Mouse (Mus musculus): ENCODE results near the gene Mtif2. TPM values are rescaled to one million over a fixed set of nuclear protein-coding genes. Genes with fewer than 3 reads are reported as not detected.
A peak's percentile ranks its signal among the peaks of the same experiment; 100 is the strongest.
"Not testable (repeated sequence)": the region's sequence is repeated elsewhere in the genome, so short reads cannot be mapped to it uniquely, and the experiment has no call there.

Mtif2 gene
- polyA plus RNA-seq, 1 experiment from 2014 or later = 42.4 TPM

DNA sequence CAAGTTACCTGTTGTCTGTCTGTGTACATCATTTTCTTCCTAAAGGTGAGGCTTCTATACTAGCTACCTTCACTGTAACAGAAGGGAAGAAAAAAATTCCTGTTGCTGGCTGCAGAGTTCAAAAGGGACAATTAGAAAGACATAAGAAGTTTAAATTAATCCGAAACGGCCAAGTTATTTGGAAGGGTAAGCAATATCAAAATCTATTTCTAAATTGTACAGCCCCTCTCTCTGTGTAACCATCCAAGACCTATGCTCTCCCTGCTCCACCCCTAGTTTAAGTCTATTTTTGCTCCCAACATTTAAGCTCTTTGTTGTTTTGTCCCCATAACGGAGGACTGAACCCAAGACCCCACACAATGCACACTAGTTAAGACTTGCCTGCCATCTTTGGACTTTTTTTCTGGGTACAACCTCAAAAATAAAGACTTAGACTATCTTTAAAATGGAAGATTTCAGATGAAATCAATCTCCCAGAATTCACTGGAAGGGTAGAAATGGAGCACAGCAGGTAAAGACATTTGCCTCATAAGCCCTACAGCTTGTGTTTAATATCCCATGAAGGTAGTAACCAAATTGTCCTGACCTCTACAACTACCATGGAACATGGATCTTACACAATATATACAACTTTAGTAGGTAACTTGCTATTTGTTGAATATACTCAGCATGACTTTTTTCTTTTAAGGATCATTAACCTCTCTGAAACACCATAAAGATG, 18.2 kb downstream of the Mtif2 start:
- H3K9ac ChIP-seq = no peak overlapping the region
- H3K36me3 ChIP-seq = peaks cover 12% of the 10 kb centered on the region
- 85% methylated on average over 3 of the region's 3 CpGs for WGBS
- no peak for ATAC-seq
- H3K4me3 ChIP-seq (replicated peaks) = no peak overlapping the region
- no peak overlapping the region for H3K27ac ChIP-seq
- 0 out of 2 replicates have a peak, but pooled peaks cover 4% of the 10 kb centered on the region for H3K4me1 ChIP-seq (replicated peaks)
- H3K9me3 ChIP-seq = no peaks in the 10 kb centered on the region
- H3K27me3 ChIP-seq (replicated peaks) = no peaks in the 10 kb centered on the region
- no peak overlapping the region for H3K4me2 ChIP-seq (replicated peaks)

DNA sequence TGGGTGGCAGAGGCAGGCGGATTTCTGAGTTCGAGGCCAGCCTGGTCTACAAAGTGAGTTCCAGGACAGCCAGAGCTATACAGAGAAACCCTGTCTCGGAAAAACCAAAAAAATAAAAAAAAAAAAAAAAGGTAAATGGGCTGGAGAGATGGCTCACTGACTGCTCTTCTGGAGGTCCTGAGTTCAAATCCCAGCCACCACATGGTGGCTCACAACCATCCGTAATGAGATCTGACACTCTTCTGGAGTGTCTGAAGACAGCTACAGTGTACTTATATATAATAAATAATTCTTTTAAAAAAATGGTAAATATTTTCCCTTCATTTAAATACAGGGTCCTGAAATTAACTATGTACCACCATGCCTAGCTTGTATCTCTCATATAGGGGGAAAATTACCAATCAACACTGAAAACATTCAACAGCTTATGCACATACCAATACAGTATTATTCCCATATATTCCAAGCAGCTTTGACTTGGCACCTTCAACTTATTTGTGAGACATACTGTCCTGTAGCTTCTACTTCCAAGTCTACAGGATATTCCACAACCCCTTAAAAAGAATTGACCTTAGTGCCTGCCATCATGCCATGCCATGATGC, 19.0 kb downstream of the Mtif2 start:
- not testable (repeated sequence) for H3K9ac ChIP-seq; H3K4me3 ChIP-seq (replicated peaks); H3K4me1 ChIP-seq (replicated peaks); ATAC-seq; H3K9me3 ChIP-seq; H3K27me3 ChIP-seq (replicated peaks); H3K4me2 ChIP-seq (replicated peaks); H3K27ac ChIP-seq
- H3K36me3 ChIP-seq = peaks cover 10% of the 10 kb centered on the region
- 88% methylated on average over 4 of the region's 4 CpGs for WGBS

- H3K27me3 ChIP-seq (replicated peaks); H3K27ac ChIP-seq; H3K9me3 ChIP-seq; ATAC-seq; H3K4me1 ChIP-seq (replicated peaks): not testable (repeated sequence)
- H3K9ac ChIP-seq = 0 out of 2 replicates have a peak overlapping the region, but pooled peaks have one; percentile 78
- WGBS = 94% methylated on average over 2 of the region's 2 CpGs
- peaks cover 10% of the 10 kb centered on the region for H3K36me3 ChIP-seq
- H3K4me2 ChIP-seq (replicated peaks) = peak overlapping the region; percentile 50
- H3K4me3 ChIP-seq (replicated peaks) = peak overlapping the region; percentile 69; the same call in 1 of the 2 replicates
These were observed 20.1 kb downstream of the Mtif2 start for GRCm38 (mm10) chr11:29546297-29546696.

GRCm38 (mm10) chr11:29546762-29547161, 20.6 kb downstream of the Mtif2 start:
- WGBS = 12% methylated on average over 2 of the region's 2 CpGs
- H3K9ac ChIP-seq = peak overlapping the region; percentile 78
- no peaks in the 10 kb centered on the region for H3K9me3 ChIP-seq
- H3K4me3 ChIP-seq (replicated peaks) = peak overlapping the region; percentile 69
- peaks cover 10% of the 10 kb centered on the region for H3K36me3 ChIP-seq
- H3K4me2 ChIP-seq (replicated peaks) = peak overlapping the region; percentile 50
- no peak for ATAC-seq
- H3K27me3 ChIP-seq (replicated peaks) = no peaks in the 10 kb centered on the region
- no peak overlapping the region for H3K27ac ChIP-seq
- 0 out of 2 replicates have a peak, but pooled peaks cover 4% of the 10 kb centered on the region for H3K4me1 ChIP-seq (replicated peaks)

- Histone ChIP-seq H3K9me3 (no peaks in the 10 kb centered on the region), H3K4me2 (replicated peaks) (peak overlapping the region; percentile 50), H3K27ac (peak overlapping the region; percentile 72), H3K36me3 (peaks cover 8% of the 10 kb centered on the region), H3K27me3 (replicated peaks) (no peaks in the 10 kb centered on the region), H3K4me3 (replicated peaks) (peak overlapping the region; percentile 69), H3K4me1 (replicated peaks) (0 out of 2 replicates have a peak, but pooled peaks cover 4% of the 10 kb centered on the region), H3K9ac (peak overlapping the region; percentile 78)
- peak; percentile 18 for ATAC-seq
- under 1% methylated on average over 27 of the region's 27 CpGs for WGBS
These were observed 21.1 kb downstream of the Mtif2 start for GRCm38 (mm10) chr11:29547249-29547751.

DNA sequence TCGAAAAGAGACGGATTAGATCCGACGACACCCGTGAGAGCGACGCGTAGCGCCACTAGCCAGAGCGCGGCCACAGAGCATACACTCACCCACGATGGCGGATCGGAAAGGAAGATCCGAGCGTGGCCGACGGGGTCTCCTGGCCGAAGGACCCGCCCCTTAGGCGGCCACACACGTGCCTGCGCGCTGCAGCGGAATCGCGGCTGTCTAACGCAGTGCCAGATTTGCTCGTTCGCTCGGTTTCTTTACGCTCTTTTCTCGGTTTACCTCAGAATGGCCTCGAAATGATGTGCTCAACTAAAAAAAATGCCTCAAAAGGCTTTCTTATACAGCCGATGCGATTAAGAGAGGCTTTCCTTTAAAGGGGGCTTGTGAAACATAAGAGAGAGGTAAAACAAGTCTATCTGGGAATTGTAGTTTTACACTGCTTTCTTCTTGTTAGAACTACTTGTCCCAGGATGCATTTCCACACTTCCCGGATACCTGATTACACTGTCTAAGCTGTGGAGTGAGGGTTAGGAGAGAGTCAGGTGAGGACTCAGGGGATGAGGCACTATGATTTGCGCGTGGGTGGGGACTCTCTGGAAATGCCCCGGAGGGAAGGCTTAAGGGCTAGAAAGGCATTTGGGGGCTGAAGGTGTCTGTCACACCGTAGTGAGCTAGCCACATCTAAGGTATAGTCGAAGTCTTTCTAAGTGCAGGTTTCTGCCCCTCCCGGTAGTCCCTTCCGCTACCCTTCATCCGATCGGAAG, 21.7 kb downstream of the Mtif2 start, which contains the start of the genes Clhc1 and Rps27a:
Clhc1 (plus strand) TSS at position 199 of the 752 bp plus-strand sequence.
Rps27a (minus strand) TSS at position 358 of the 752 bp plus-strand sequence.
- peak within 1 kb of the TSS; percentile 69 for H3K4me3 ChIP-seq (replicated peaks)
- under 1% methylated on average over 46 of the region's 46 CpGs for WGBS

GRCm38 (mm10) chr11:29548504-29549424, 22.6 kb downstream of the Mtif2 start:
- no peak overlapping the region; the same call in 1 of the 2 replicates for H3K27ac ChIP-seq

More for the DNA sequence above, 21.7 kb downstream of the Mtif2 start, which contains the start of the genes Clhc1 and Rps27a:
- peak; percentile 98 for ATAC-seq
- H3K27ac ChIP-seq = peak within 1 kb of the TSS; percentile 72
- 0 out of 2 replicates have a peak, but pooled peaks cover 4% of the 10 kb centered on the region for H3K4me1 ChIP-seq (replicated peaks)
- no peaks in the 10 kb centered on the region for H3K9me3 ChIP-seq
- no peaks in the 10 kb centered on the region for H3K27me3 ChIP-seq (replicated peaks)
- peak within 1 kb of the TSS; percentile 78 for H3K9ac ChIP-seq
- peak within 1 kb of the TSS; percentile 70 for H3K4me2 ChIP-seq (replicated peaks)
- peaks cover 7% of the 10 kb centered on the region for H3K36me3 ChIP-seq

DNA sequence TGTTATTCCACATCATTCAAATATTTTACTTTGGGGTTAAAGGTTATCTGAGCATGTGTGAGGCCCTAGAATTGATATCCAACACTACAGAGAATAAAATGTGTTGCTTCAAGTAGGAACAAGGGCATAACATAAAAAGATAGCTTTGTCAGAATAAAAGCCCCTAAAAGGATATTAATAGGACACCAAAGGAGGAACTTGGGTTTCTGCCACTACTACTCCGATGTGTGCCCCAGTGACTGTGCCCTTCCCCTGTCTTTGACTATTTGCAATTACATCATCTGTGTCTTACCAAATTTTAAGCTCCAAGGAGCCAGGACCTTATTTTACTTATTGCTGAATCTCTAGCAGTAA, 23.2 kb downstream of the Mtif2 start:
- H3K36me3 ChIP-seq = peaks cover 3% of the 10 kb centered on the region
- no peak overlapping the region for H3K4me3 ChIP-seq (replicated peaks)
- 0 out of 2 replicates have a peak, but pooled peaks cover 4% of the 10 kb centered on the region for H3K4me1 ChIP-seq (replicated peaks)
- H3K4me2 ChIP-seq (replicated peaks) = no peak overlapping the region
- H3K27ac ChIP-seq = no peak overlapping the region
- ATAC-seq = no peak
- H3K9me3 ChIP-seq = no peaks in the 10 kb centered on the region
- 94% methylated on average over 1 of the region's 1 CpGs for WGBS
- H3K9ac ChIP-seq = no peak overlapping the region
- no peaks in the 10 kb centered on the region for H3K27me3 ChIP-seq (replicated peaks)

More at GRCm38 (mm10) chr11:29548504-29549424, 22.6 kb downstream of the Mtif2 start:
- WGBS = 22% methylated on average over 23 of the region's 23 CpGs
- peak overlapping the region; percentile 78 for H3K9ac ChIP-seq
- H3K36me3 ChIP-seq = peaks cover 7% of the 10 kb centered on the region
- peak overlapping the region; percentile 69 for H3K4me3 ChIP-seq (replicated peaks)
- ATAC-seq = 0 out of 2 replicates have a peak, but pooled peaks have one; percentile 21
- H3K4me2 ChIP-seq (replicated peaks) = peak overlapping the region; percentile 70
- H3K4me1 ChIP-seq (replicated peaks) = 0 out of 2 replicates have a peak, but pooled peaks cover 4% of the 10 kb centered on the region
- H3K27me3 ChIP-seq (replicated peaks) = no peaks in the 10 kb centered on the region
- no peaks in the 10 kb centered on the region for H3K9me3 ChIP-seq

DNA sequence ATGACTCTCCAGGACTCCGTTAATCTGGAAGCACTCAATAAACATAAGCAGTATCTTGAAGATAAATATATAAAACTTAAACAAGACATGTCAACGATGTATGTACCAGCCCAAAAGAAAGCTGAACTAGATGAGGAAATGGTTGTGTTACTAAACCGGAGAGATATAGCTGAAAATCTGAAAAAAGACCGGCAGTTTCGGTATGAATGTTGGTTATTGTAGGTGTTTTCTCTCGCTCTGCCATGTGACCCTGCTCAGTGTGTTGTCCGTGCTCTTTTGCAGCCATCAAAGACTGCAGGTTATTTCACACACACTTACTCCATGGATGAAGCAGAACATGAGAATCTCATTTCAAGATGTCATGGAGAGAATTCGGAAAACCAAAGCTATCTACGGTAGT, 34.2 kb downstream of the Mtif2 start:
- no peak for ATAC-seq
- WGBS = 86% methylated on average over 9 of the region's 9 CpGs

GRCm38 (mm10) chr11:29560990-29561389, 34.8 kb downstream of the Mtif2 start:
- Histone ChIP-seq H3K4me1 (replicated peaks) (no peaks in the 10 kb centered on the region), H3K27ac (no peak overlapping the region), H3K9me3 (no peaks in the 10 kb centered on the region), H3K4me3 (replicated peaks) (no peak overlapping the region), H3K27me3 (replicated peaks) (no peaks in the 10 kb centered on the region), H3K4me2 (replicated peaks) (no peak overlapping the region), H3K9ac (no peak overlapping the region), H3K36me3 (no peaks in the 10 kb centered on the region)
- WGBS = 86% methylated on average over 3 of the region's 3 CpGs
- ATAC-seq = no peak

More for the DNA sequence above, 34.2 kb downstream of the Mtif2 start:
- Histone ChIP-seq H3K9me3 (no peaks in the 10 kb centered on the region), H3K9ac (no peak overlapping the region), H3K27ac (no peak overlapping the region), H3K4me3 (replicated peaks) (no peak overlapping the region), H3K4me2 (replicated peaks) (no peak overlapping the region), H3K4me1 (replicated peaks) (no peaks in the 10 kb centered on the region), H3K27me3 (replicated peaks) (no peaks in the 10 kb centered on the region), H3K36me3 (no peaks in the 10 kb centered on the region)

DNA sequence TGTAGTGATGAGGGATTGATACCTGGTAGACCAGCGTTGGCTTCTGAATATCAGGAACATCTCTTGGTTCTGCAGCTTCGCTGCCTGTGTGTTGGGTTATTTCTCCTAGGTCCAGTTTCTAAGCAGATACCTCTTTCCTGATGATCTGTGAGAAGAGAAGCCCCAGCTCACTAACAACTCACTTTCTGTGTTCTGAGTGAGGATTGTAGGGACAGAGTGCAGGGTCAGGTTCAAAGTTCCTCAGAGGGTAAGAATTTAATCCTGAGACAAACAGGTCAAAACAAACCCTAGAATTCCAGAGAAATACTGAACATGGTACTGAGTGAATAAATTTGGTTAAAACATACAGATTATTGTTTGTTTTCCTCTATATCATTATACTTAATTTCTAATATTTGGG, 37.2 kb downstream of the Mtif2 start:
- Histone ChIP-seq H3K4me3 (replicated peaks) (no peak overlapping the region), H3K36me3 (no peaks in the 10 kb centered on the region), H3K27me3 (replicated peaks) (no peaks in the 10 kb centered on the region), H3K9me3 (no peaks in the 10 kb centered on the region), H3K4me2 (replicated peaks) (no peak overlapping the region), H3K27ac (no peak overlapping the region), H3K4me1 (replicated peaks) (no peaks in the 10 kb centered on the region), H3K9ac (no peak overlapping the region)
- 85% methylated on average over 2 of the region's 2 CpGs for WGBS
- no peak for ATAC-seq
